Mouse (Mus musculus) MEL (cell line): ENCODE data around the gene Ap5z1. TPM values are rescaled to one million over a fixed set of nuclear protein-coding genes. Genes with fewer than 3 reads are reported as not detected.

Source experiments
- DNase-seq: peaks from one replicate; pipeline ENCODE4 v3.0.0; 2011; ENCODE audit warnings: low read depth, low spot score
- H3K27ac ChIP-seq: 2 replicates; pipeline ENCODE4 v1.5.1; 2012; ENCODE audit warnings: low read depth, mild to moderate bottlenecking, control low read depth, low read length, moderate library complexity; ENCODE audit not compliant: control insufficient read depth
- H3K27me3 ChIP-seq, 2 experiments: fragments of 150-350 bp in 1 of 2; sonication (generic) in 1 of 2; 2 replicates each; pipeline ENCODE4 v1.6.1; 2012; ENCODE audit warnings: low read length in 2 of 2, mild to moderate bottlenecking in 2 of 2, improper control_type of control experiment in 1 of 2, moderate library complexity in 1 of 2; ENCODE audit not compliant: insufficient read depth in 2 of 2, control insufficient read depth in 1 of 2
- H3K36me3 ChIP-seq, 2 experiments: 2 replicates each; pipeline ENCODE4 v1.6.1; 2012 to 2014; ENCODE audit warnings: low read length in 2 of 2, improper control_type of control experiment in 1 of 2, inconsistent platforms in 1 of 2, mild to moderate bottlenecking in 1 of 2; ENCODE audit not compliant: insufficient read depth in 2 of 2, control insufficient read depth in 1 of 2
- H3K4me1 ChIP-seq, 2 experiments: fragments of 150-350 bp in 1 of 2; sonication (generic) in 1 of 2; 2 replicates each; pipeline ENCODE4 v1.6.1; 2012; ENCODE audit warnings: low read length in 2 of 2, improper control_type of control experiment in 1 of 2, mild to moderate bottlenecking in 1 of 2; ENCODE audit not compliant: insufficient read depth in 2 of 2, control insufficient read depth in 1 of 2
- H3K4me3 ChIP-seq, 2 experiments: fragments of 150-350 bp in 1 of 2; sonication (generic) in 1 of 2; 2 replicates each; pipeline ENCODE4 v1.5.1; 2012; ENCODE audit warnings: low read depth in 2 of 2, low read length in 2 of 2, mild to moderate bottlenecking in 2 of 2, moderate library complexity in 2 of 2, control low read depth in 1 of 2, improper control_type of control experiment in 1 of 2; ENCODE audit not compliant: control insufficient read depth in 1 of 2, insufficient read depth in 1 of 2
- H3K79me2 ChIP-seq: 2 replicates; pipeline ENCODE4 v1.6.1; 2012; ENCODE audit warnings: mild to moderate bottlenecking, low read length, moderate library complexity; ENCODE audit not compliant: control insufficient read depth, poor library complexity, insufficient read depth
- H3K9ac ChIP-seq: 2 replicates; pipeline ENCODE4 v1.6.1; 2012; ENCODE audit warnings: low read depth, mild to moderate bottlenecking, control low read depth, low read length, moderate library complexity; ENCODE audit not compliant: control insufficient read depth, poor library complexity, severe bottlenecking
- H3K9me3 ChIP-seq: fragments of 150-350 bp; sonication (generic); replicated peaks from 2 replicates; pipeline ENCODE4 v1.6.1; 2012; ENCODE audit warnings: mild to moderate bottlenecking, low read length, improper control_type of control experiment, moderate library complexity; ENCODE audit not compliant: insufficient read depth
- CHD2 ChIP-seq: IDR thresholded peaks from 2 replicates; pipeline ENCODE4 v1.6.1; 2011; ENCODE audit warnings: low read length, improper control_type of control experiment
- CTCF ChIP-seq, 3 experiments: IDR thresholded peaks in 2 of 3; conservative IDR thresholded peaks in 1 of 3; 2 replicates each; pipeline ENCODE4 v1.5.1; 2011 to 2012; ENCODE audit warnings: low read length in 3 of 3, low read depth in 2 of 3, mild to moderate bottlenecking in 2 of 3, improper control_type of control experiment in 1 of 3, inconsistent platforms in 1 of 3, mixed read lengths in 1 of 3, moderate library complexity in 1 of 3; ENCODE audit not compliant: control insufficient read depth in 1 of 3, insufficient read depth in 1 of 3, poor library complexity in 1 of 3, severe bottlenecking in 1 of 3
- E2F4 ChIP-seq: IDR thresholded peaks from 2 replicates; pipeline ENCODE4 v1.6.1; 2011; ENCODE audit warnings: low read depth, low read length, improper control_type of control experiment, borderline replicate concordance
- HCFC1 ChIP-seq: IDR thresholded peaks from 2 replicates; pipeline ENCODE4 v1.6.1; 2012; ENCODE audit warnings: low read depth, mild to moderate bottlenecking, inconsistent platforms, low read length, improper control_type of control experiment, moderate library complexity
- MAX ChIP-seq: IDR thresholded peaks from 2 replicates; pipeline ENCODE4 v1.6.1; 2011; ENCODE audit warnings: low read length, improper control_type of control experiment
- MXI1 ChIP-seq: IDR thresholded peaks from 2 replicates; pipeline ENCODE4 v1.6.1; 2011; ENCODE audit warnings: mild to moderate bottlenecking, low read depth, low read length, improper control_type of control experiment
- MYB ChIP-seq: IDR thresholded peaks from 2 replicates; pipeline ENCODE4 v1.6.1; 2011; ENCODE audit warnings: mild to moderate bottlenecking, low read depth, low read length, improper control_type of control experiment
- MYC ChIP-seq: IDR thresholded peaks from 2 replicates; pipeline ENCODE4 v1.6.1; 2011; ENCODE audit warnings: low read depth, mild to moderate bottlenecking, low read length, improper control_type of control experiment, moderate library complexity
- NRF1 ChIP-seq: IDR thresholded peaks from 2 replicates; pipeline ENCODE4 v1.6.1; 2014; ENCODE audit warnings: low read depth, mild to moderate bottlenecking, inconsistent platforms, low read length, improper control_type of control experiment, moderate library complexity; ENCODE audit not compliant: poor library complexity, insufficient read depth, severe bottlenecking
- POLR2A ChIP-seq, 2 experiments: IDR thresholded peaks; 2 replicates each; pipeline ENCODE4 v1.6.1; 2011 to 2012; ENCODE audit warnings: low read length in 2 of 2, mild to moderate bottlenecking in 2 of 2, control low read depth in 1 of 2, improper control_type of control experiment in 1 of 2, low read depth in 1 of 2, moderate library complexity in 1 of 2; ENCODE audit not compliant: control insufficient read depth in 1 of 2, insufficient read depth in 1 of 2, poor library complexity in 1 of 2
- POLR2AphosphoS2 ChIP-seq: IDR thresholded peaks from 2 replicates; pipeline ENCODE4 v1.6.1; 2011; ENCODE audit warnings: low read length, improper control_type of control experiment
- RAD21 ChIP-seq: IDR thresholded peaks from 2 replicates; pipeline ENCODE4 v1.6.1; 2011; ENCODE audit warnings: mild to moderate bottlenecking, low read depth, low read length, improper control_type of control experiment
- RCOR1 ChIP-seq: IDR thresholded peaks from 2 replicates; pipeline ENCODE4 v1.6.1; 2012; ENCODE audit warnings: low read depth, mild to moderate bottlenecking, inconsistent platforms, low read length, improper control_type of control experiment
- SIN3A ChIP-seq: IDR thresholded peaks from 2 replicates; pipeline ENCODE4 v1.6.1; 2012; ENCODE audit warnings: low read length, improper control_type of control experiment, inconsistent platforms
- SMC3 ChIP-seq: IDR thresholded peaks from 2 replicates; pipeline ENCODE4 v1.6.1; 2011; ENCODE audit warnings: low read depth, low read length, improper control_type of control experiment
- ZC3H11A ChIP-seq: IDR thresholded peaks from 2 replicates; pipeline ENCODE4 v1.6.1; 2012; ENCODE audit warnings: low read depth, mild to moderate bottlenecking, inconsistent platforms, low read length, improper control_type of control experiment
- ZNF384 ChIP-seq: IDR thresholded peaks from 2 replicates; pipeline ENCODE4 v1.6.1; 2012; ENCODE audit warnings: low read depth, mild to moderate bottlenecking, inconsistent platforms, low read length, improper control_type of control experiment
- polyA plus RNA-seq, 2 experiments: library from polyadenylated mRNA; stranded (reverse) in 1 of 2; unstranded in 1 of 2; fragments of >175 nt in 1 of 2; fragments of >200 nt in 1 of 2; gene quantifications; 2 replicates each; pipeline versions ENCODE4 v1.2.1 to v1.2.4; 2012; ENCODE audit warnings: low replicate concordance in 2 of 2, low read depth in 1 of 2; ENCODE audit not compliant: insufficient read length in 2 of 2, insufficient read depth in 1 of 2, missing spikeins in 1 of 2
- total RNA-seq: library from RNA; depleted of rRNA; stranded (reverse); fragments of 300-350 nt; gene quantifications from 2 replicates; pipeline ENCODE4 v1.2.3, GENCODE M21; 2012

The Ap5z1 gene
- total and polyA plus RNA-seq, 3 experiments = 4.4 to 13.5 TPM; not detected in 1

- peak; percentile 27 for DNase-seq
- Histone ChIP-seq H3K27me3 (no peaks in the 10 kb centered on the region; a peak in 1 of 4 replicates), H3K4me3 (no peak overlapping the region), H3K4me1 (no peaks in the 10 kb centered on the region), H3K27ac (no peak overlapping the region), H3K36me3 (no peaks in the 10 kb centered on the region), H3K9ac (no peak overlapping the region), H3K79me2 (no peaks in the 10 kb centered on the region), H3K9me3 (no peaks in the 10 kb centered on the region)
- TF ChIP-seq SMC3 (peak; percentile 22; the same call in 1 of the 2 replicates), CTCF (IDR thresholded peaks at IDR 0.05 in 2 of 3, conservative IDR thresholded peaks at IDR 0.05 in 1 of 3; ENCODE audit: control insufficient read depth in 1 of 3, insufficient read depth in 1 of 3, low read depth in 2 of 3, low read length in 3 of 3, poor library complexity in 1 of 3, severe bottlenecking in 1 of 3) (peak in 2 of 3 experiments; percentile 40 to 46; a peak in 4 of 6 replicates), CHD2 (no peak)
Observed at GRCm38 (mm10) chr5:142505695-142506423, 42.1 kb downstream of the Ap5z1 start.

GRCm38 (mm10) chr5:142509141-142510060 lies 45.7 kb downstream of the Ap5z1 start:
- Histone ChIP-seq H3K27me3 (peaks cover 0 to 2% of the 10 kb centered on the region in 2 experiments; a peak in 1 of 4 replicates), H3K79me2 (no peaks in the 10 kb centered on the region), H3K9me3 (no peaks in the 10 kb centered on the region), H3K27ac (no peak overlapping the region), H3K4me1 (no peaks in the 10 kb centered on the region), H3K36me3 (no peaks in the 10 kb centered on the region), H3K9ac (no peak overlapping the region), H3K4me3 (no peak overlapping the region)
- TF ChIP-seq RAD21 (no peak), E2F4 (no peak), HCFC1 (no peak), NRF1 (no peak), MYC (no peak), POLR2A (IDR thresholded peaks at IDR 0.05; ENCODE audit: control insufficient read depth in 1 of 2, insufficient read depth in 1 of 2, low read depth in 1 of 2, low read length in 2 of 2, poor library complexity in 1 of 2) (no peak), RCOR1 (no peak), MAX (no peak)
- no peak for DNase-seq

- Histone ChIP-seq H3K36me3 (no peaks in the 10 kb centered on the region), H3K9ac (no peak overlapping the region), H3K79me2 (no peaks in the 10 kb centered on the region)
- TF ChIP-seq ZC3H11A = no peak
- TF ChIP-seq POLR2A (IDR thresholded peaks at IDR 0.05; ENCODE audit: control insufficient read depth in 1 of 2, insufficient read depth in 1 of 2, low read depth in 1 of 2, low read length in 2 of 2, poor library complexity in 1 of 2) = no peak
- TF ChIP-seq MXI1 = no peak
- no peak for TF ChIP-seq MYB
- TF ChIP-seq SIN3A = no peak
- TF ChIP-seq E2F4 = no peak
- no peak for TF ChIP-seq POLR2AphosphoS2
- no peak for TF ChIP-seq ZNF384
- TF ChIP-seq, all 39 proteins: peak for 0
- Histone ChIP-seq H3K4me3 (no peak overlapping the region), H3K9me3 (no peaks in the 10 kb centered on the region), H3K4me1 (no peaks in the 10 kb centered on the region), H3K27ac (no peak overlapping the region), H3K27me3 (peaks cover 0 to 2% of the 10 kb centered on the region in 2 experiments; a peak in 1 of 4 replicates)
- no peak for DNase-seq
Observed at GRCm38 (mm10) chr5:142510061-142510414, 46.3 kb downstream of the Ap5z1 start.
